Mouse (Mus musculus) kidney, adult 2 months (tissue): ENCODE data around the gene Wdr86.

Experiments used
- CTCF ChIP-seq: fragments of 200-500 bp; conservative IDR thresholded peaks from 2 replicates; pipeline ENCODE4 v1.5.1; 2011; ENCODE audit warnings: low read depth, mild to moderate bottlenecking, control low read depth, low read length, moderate library complexity, mixed read lengths; ENCODE audit not compliant: insufficient read depth, insufficient read length
- POLR2A ChIP-seq: fragments of 200-500 bp; IDR thresholded peaks from one replicate; pipeline ENCODE4 v1.6.1; 2011; ENCODE audit warnings: low read depth, low read length, control low read depth

DNA sequence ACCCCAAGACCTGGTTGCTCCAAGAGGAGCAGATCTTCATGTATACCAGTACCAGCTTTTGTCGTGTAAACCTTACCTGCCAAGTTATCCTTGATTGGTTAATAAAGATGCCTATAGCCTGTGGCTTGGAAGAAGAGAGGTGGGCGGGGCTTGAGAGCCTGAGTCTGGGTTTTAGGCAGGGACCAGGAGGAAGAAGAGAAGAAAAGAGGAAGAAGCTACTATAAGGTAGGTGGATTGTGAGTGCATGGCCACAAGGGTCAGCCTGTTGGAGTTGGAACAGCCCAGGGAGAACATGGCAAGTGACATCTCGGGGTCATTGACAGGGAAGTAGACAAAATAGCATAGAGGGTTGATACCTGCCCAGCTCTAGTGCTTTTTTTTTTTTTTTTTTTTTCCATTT is 10.7 kb downstream of the Wdr86 start:
- TF ChIP-seq CTCF (no peak), POLR2A (no peak)
